Mouse (Mus musculus): ENCODE results near the gene Hist1h4d. TPM values are rescaled to one million over a fixed set of nuclear protein-coding genes. Genes with fewer than 3 reads are reported as not detected.

The Hist1h4d gene
- total RNA-seq, 2 experiments from 2014 or later: 302 to 338 TPM

Small RNA genes within 50 kb of the gene (microRNA-seq; reads per million reads assigned to microRNA genes)
- gene Gm44297: not detected
- gene Gm44359: not detected
- gene Gm44394: not detected

Other genes with a start within 250 kb of the Hist1h4d start
- gene Zfp322a, start 212.4 kb upstream of the Hist1h4d start, total RNA-seq (2021): 10 to 100 TPM; 17.8 to 20.8 TPM
- 1 to 10 TPM; 6.2 to 6.6 TPM for gene Abt1, start 157.7 kb upstream of the Hist1h4d start, total RNA-seq (2021)
- gene Btn1a1, start 115.7 kb upstream of the Hist1h4d start, total RNA-seq (2021): not detected
- under 1 TPM in 1 of 2 experiments, not detected in 1; 0.23 TPM for gene Btn2a2, start 92.7 kb upstream of the Hist1h4d start, total RNA-seq (2021)
- gene Hist1h4h, start 50.5 kb upstream of the Hist1h4d start, total RNA-seq (2021): 100 to 1,000 TPM; 761 to 939 TPM
- gene Hist1h2af, start 47.7 kb upstream of the Hist1h4d start, total RNA-seq (2021): 100 to 1,000 TPM; 329 to 395 TPM
- gene Hist1h3g, start 46.2 kb upstream of the Hist1h4d start, total RNA-seq (2021): 100 to 1,000 TPM; 100 to 143 TPM
- gene Hist1h2bh, start 38.2 kb upstream of the Hist1h4d start, total RNA-seq (2021): 10 to 100 TPM; 18.5 to 24.9 TPM
- 100 to 1,000 TPM in 1 of 2 experiments, 10 to 100 TPM in 1; 92.1 to 134 TPM for gene Hist1h3f, start 37.5 kb upstream of the Hist1h4d start, total RNA-seq (2021)
- 100 to 1,000 TPM; 613 to 773 TPM for gene Hist1h4f, start 29.9 kb upstream of the Hist1h4d start, total RNA-seq (2021)
- gene Hist1h1d, start 28.3 kb upstream of the Hist1h4d start, total RNA-seq (2021): 10 to 100 TPM; 34.6 to 45.9 TPM
- gene Hist1h3e, start 19.2 kb upstream of the Hist1h4d start, total RNA-seq (2021): 100 to 1,000 TPM; 232 to 273 TPM
- gene Hist1h2ae, start 10.4 kb upstream of the Hist1h4d start, total RNA-seq (2021): 10 to 100 TPM; 63.6 to 92.7 TPM
- 100 to 1,000 TPM; 491 to 581 TPM for gene Hist1h2bg, start 10.2 kb upstream of the Hist1h4d start, total RNA-seq (2021)
- gene Hist1h2bf, start 7.4 kb upstream of the Hist1h4d start, total RNA-seq (2021): 100 to 1,000 TPM; 240 to 292 TPM
- 10 to 100 TPM; 51.6 to 79.2 TPM for gene Hist1h2ad, start 7.2 kb upstream of the Hist1h4d start, total RNA-seq (2021)
- 10 to 100 TPM; 55.2 to 69.3 TPM for gene Hist1h3d, start 5.8 kb upstream of the Hist1h4d start, total RNA-seq (2021)
- gene Hist1h2be, start 39.5 kb downstream of the Hist1h4d start, total RNA-seq (2021): 10 to 100 TPM; 40.8 to 47.6 TPM
- 100 to 1,000 TPM; 307 to 345 TPM for gene Hist1h1e, start 41.0 kb downstream of the Hist1h4d start, total RNA-seq (2021)
- gene Hist1h2ac, start 102.3 kb downstream of the Hist1h4d start, total RNA-seq (2021): 10 to 100 TPM; 12.7 to 14.2 TPM
- 10 to 100 TPM; 71.7 to 84.0 TPM for gene Hist1h2bc, start 102.6 kb downstream of the Hist1h4d start, total RNA-seq (2021)
- 1 to 10 TPM; 1.3 to 1.6 TPM for gene Hist1h1t, start 114.2 kb downstream of the Hist1h4d start, total RNA-seq (2021)
- 100 to 1,000 TPM; 206 to 241 TPM for gene Hist1h4c, start 116.9 kb downstream of the Hist1h4d start, total RNA-seq (2021)
- 1 to 10 TPM; 5.9 to 6.6 TPM for gene Hfe, start 129.3 kb downstream of the Hist1h4d start, total RNA-seq (2021)
- gene Hist1h1c, start 157.2 kb downstream of the Hist1h4d start, total RNA-seq (2021): 100 to 1,000 TPM; 462 to 585 TPM
- 100 to 1,000 TPM; 162 to 207 TPM for gene Hist1h3c, start 164.0 kb downstream of the Hist1h4d start, total RNA-seq (2021)
- 100 to 1,000 TPM; 215 to 270 TPM for gene Hist1h2bb, start 165.1 kb downstream of the Hist1h4d start, total RNA-seq (2021)
- 100 to 1,000 TPM; 390 to 456 TPM for gene Hist1h2ab, start 169.5 kb downstream of the Hist1h4d start, total RNA-seq (2021)
- gene Hist1h3b, start 170.7 kb downstream of the Hist1h4d start, total RNA-seq (2021): 100 to 1,000 TPM; 433 to 519 TPM
- gene Hist1h4b, start 175.4 kb downstream of the Hist1h4d start, total RNA-seq (2021): 100 to 1,000 TPM; 298 to 366 TPM
- 100 to 1,000 TPM; 369 to 391 TPM for gene Hist1h4a, start 179.6 kb downstream of the Hist1h4d start, total RNA-seq (2021)
- 100 to 1,000 TPM; 353 to 457 TPM for gene Hist1h3a, start 180.8 kb downstream of the Hist1h4d start, total RNA-seq (2021)
- gene Hist1h1a, start 182.1 kb downstream of the Hist1h4d start, total RNA-seq (2021): 100 to 1,000 TPM; 271 to 321 TPM
- not detected for gene Trim38, start 188.3 kb downstream of the Hist1h4d start, total RNA-seq (2021)
- gene Slc17a2, start 225.4 kb downstream of the Hist1h4d start, total RNA-seq (2021): under 1 TPM in 1 of 2 experiments, not detected in 1; 0.31 TPM

Data from gastrocnemius, postnatal 4 days (tissue).